Mouse (Mus musculus) megakaryocyte, embryonic 14.5 days (primary cell): Measurements from ENCODE around the gene 3110082I17Rik.

ENCODE experiments used
- FLI1 ChIP-seq: IDR thresholded peaks from 2 replicates; pipeline ENCODE4 v1.6.1; 2012; ENCODE audit warnings: low read length, inconsistent platforms, mixed read lengths
- GATA1 ChIP-seq: IDR thresholded peaks from 3 replicates; pipeline ENCODE4 v1.6.1; 2012; ENCODE audit warnings: mixed read lengths, low read length, inconsistent platforms, borderline replicate concordance

DNA sequence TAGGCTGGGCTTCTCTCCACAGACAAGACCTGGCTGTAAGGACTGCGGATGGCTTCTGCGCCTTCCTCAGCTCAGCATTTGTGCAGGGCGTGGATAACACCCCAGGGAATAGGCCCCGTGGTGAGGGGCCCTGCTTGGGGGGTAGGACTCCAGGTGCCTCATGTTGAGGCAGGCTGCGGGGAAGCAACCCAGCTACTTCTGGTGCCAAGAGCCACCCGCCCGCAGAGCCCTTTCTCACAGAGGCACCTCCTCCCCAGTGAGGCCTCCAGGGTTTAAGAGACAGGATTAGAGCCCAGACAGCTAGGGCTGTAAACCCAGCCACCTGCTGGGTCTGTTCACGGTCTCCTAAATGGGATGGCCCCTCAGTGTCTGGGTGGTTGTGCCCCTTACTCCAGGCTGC lies 108.7 kb downstream of the 3110082I17Rik start:
- TF ChIP-seq FLI1, result no peak
- TF ChIP-seq GATA1, result no peak
